Mouse (Mus musculus) CH12.LX (cell line): ENCODE measurements around the gene Armc12.

Source experiments
- BHLHE40 ChIP-seq: IDR thresholded peaks from 2 replicates; pipeline ENCODE4 v1.6.1; 2011; ENCODE audit warnings: mild to moderate bottlenecking, low read depth, low read length, improper control_type of control experiment
- CHD2 ChIP-seq: IDR thresholded peaks from 2 replicates; pipeline ENCODE4 v1.6.1; 2011; ENCODE audit warnings: low read length, improper control_type of control experiment
- CTCF ChIP-seq, 2 experiments: IDR thresholded peaks in 1 of 2; conservative IDR thresholded peaks in 1 of 2; 2 replicates each; pipeline ENCODE4 v1.5.1; 2011 to 2012; ENCODE audit warnings: low read depth in 2 of 2, low read length in 2 of 2, improper control_type of control experiment in 1 of 2, inconsistent platforms in 1 of 2, mild to moderate bottlenecking in 1 of 2, moderate library complexity in 1 of 2
- EP300 ChIP-seq: IDR thresholded peaks from 2 replicates; pipeline ENCODE4 v1.6.1; 2011; ENCODE audit warnings: low read length, improper control_type of control experiment
- MAFK ChIP-seq: IDR thresholded peaks from 2 replicates; pipeline ENCODE4 v1.6.1; 2011; ENCODE audit warnings: low read length, improper control_type of control experiment; ENCODE audit not compliant: insufficient replicate concordance
- MAX ChIP-seq: IDR thresholded peaks from 2 replicates; pipeline ENCODE4 v1.6.1; 2011; ENCODE audit warnings: low read length, improper control_type of control experiment
- USF1 ChIP-seq: IDR thresholded peaks from 2 replicates; pipeline ENCODE4 v1.6.1; 2014; ENCODE audit warnings: low read depth, mild to moderate bottlenecking, inconsistent platforms, low read length, improper control_type of control experiment
- USF2 ChIP-seq: conservative IDR thresholded peaks from 2 replicates; pipeline ENCODE4 v1.6.1; 2011; ENCODE audit warnings: low read depth, low read length, improper control_type of control experiment

DNA sequence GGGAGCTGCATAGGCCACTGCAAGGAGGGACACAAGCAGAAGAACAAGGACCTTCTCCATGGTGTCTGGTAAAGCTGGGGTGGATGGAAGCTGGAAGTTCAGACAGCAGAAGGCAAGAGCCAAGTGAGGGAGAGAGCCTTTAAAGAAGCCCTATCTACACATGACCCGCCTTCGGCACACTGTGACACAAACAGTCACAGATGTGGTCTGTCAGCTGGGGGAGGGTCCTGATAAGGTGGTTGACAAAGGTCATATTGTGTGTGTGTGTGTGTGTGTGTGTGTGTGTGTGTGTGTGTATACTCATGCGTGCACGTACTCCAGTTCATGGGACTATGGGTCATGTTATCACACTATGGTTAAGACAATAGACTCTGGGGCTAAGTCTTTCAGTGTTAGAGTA, 30.0 kb downstream of the Armc12 start, which contains the start of gene Clps:
- TF ChIP-seq USF1 (no peak), MAX (no peak), BHLHE40 (no peak), EP300 (no peak), USF2 (no peak), CTCF (conservative IDR thresholded peaks at IDR 0.05 in 1 of 2, IDR thresholded peaks at IDR 0.05 in 1 of 2; ENCODE audit: low read depth in 2 of 2, low read length in 2 of 2) (no peak), MAFK (no peak), CHD2 (no peak)
